Mouse (Mus musculus): ENCODE results near the gene Mphosph8. TPM values are rescaled to one million over a fixed set of nuclear protein-coding genes. Genes with fewer than 3 reads are reported as not detected.

Gene Mphosph8
- polyA plus RNA-seq, 1 experiment from 2014 or later: 23.2 TPM

Other genes with a start within 250 kb of the Mphosph8 start
- gene Cenpj, start 92.8 kb upstream of the Mphosph8 start, polyA plus RNA-seq (2015; fragmentation: Nextera tagmentation; extraction: Ambion mirVana): 4.8 and 6.0 TPM in 2 replicates
- gene Parp4, start 92.6 kb upstream of the Mphosph8 start, polyA plus RNA-seq (2015; fragmentation: Nextera tagmentation; extraction: Ambion mirVana): 4.1 and 5.1 TPM in 2 replicates
- gene Pspc1, start 110.1 kb downstream of the Mphosph8 start, polyA plus RNA-seq (2015; fragmentation: Nextera tagmentation; extraction: Ambion mirVana): 17.3 and 17.5 TPM in 2 replicates
- 16.7 TPM in 2 replicates for gene Zmym5, start 143.5 kb downstream of the Mphosph8 start, polyA plus RNA-seq (2015; fragmentation: Nextera tagmentation; extraction: Ambion mirVana)
- 22.3 and 23.4 TPM in 2 replicates for gene Zmym2, start 218.4 kb downstream of the Mphosph8 start, polyA plus RNA-seq (2015; fragmentation: Nextera tagmentation; extraction: Ambion mirVana)